Mouse (Mus musculus): ENCODE measurements at regions not wholly inside any gene's neighbourhood (a gene's known extent, or its start where the extent isn't known, plus 50 kb on each side); places are given as distances from the start of the nearest gene placed in this dataset.

GRCm38 (mm10) chr10:21777103-21777502 is 104.9 kb upstream of the Sgk1 start:
- DNase-seq, result no peak

GRCm38 (mm10) chr10:21783478-21783877 is 98.5 kb upstream of the Sgk1 start:
- DNase-seq, result no peak

GRCm38 (mm10) chr10:21785110-21785509 is 96.9 kb upstream of the Sgk1 start:
- DNase-seq, result no peak

- no peak for DNase-seq
These were observed 96.2 kb upstream of the Sgk1 start for GRCm38 (mm10) chr10:21785785-21786184.

- DNase-seq, result peak; percentile 33
These were observed 92.0 kb upstream of the Sgk1 start for GRCm38 (mm10) chr10:21789847-21790530.

- no peak for DNase-seq
These were observed 91.0 kb upstream of the Sgk1 start for GRCm38 (mm10) chr10:21790991-21791390.

- no peak for DNase-seq
These were observed 89.6 kb upstream of the Sgk1 start for GRCm38 (mm10) chr10:21792431-21792830.

- DNase-seq, result no peak
These were observed 88.3 kb upstream of the Sgk1 start for GRCm38 (mm10) chr10:21793641-21794040.

GRCm38 (mm10) chr10:21796386-21796785 is 85.6 kb upstream of the Sgk1 start:
- no peak for DNase-seq

GRCm38 (mm10) chr10:21798103-21798502 is 83.9 kb upstream of the Sgk1 start:
- no peak for DNase-seq

- no peak for DNase-seq
These were observed 80.4 kb upstream of the Sgk1 start for GRCm38 (mm10) chr10:21801556-21801955.

- DNase-seq, result no peak
These were observed 78.8 kb upstream of the Sgk1 start for GRCm38 (mm10) chr10:21803184-21803583.

- no peak for DNase-seq
These were observed 77.2 kb upstream of the Sgk1 start for GRCm38 (mm10) chr10:21804761-21805160.

GRCm38 (mm10) chr10:21805606-21806005 is 76.4 kb upstream of the Sgk1 start:
- DNase-seq, result no peak

- DNase-seq, result no peak
These were observed 75.3 kb upstream of the Sgk1 start for GRCm38 (mm10) chr10:21806716-21807115.

GRCm38 (mm10) chr10:21819686-21820085 is 62.3 kb upstream of the Sgk1 start:
- DNase-seq, result no peak

GRCm38 (mm10) chr10:21821421-21821820 is 60.6 kb upstream of the Sgk1 start:
- no peak for DNase-seq

- no peak for DNase-seq
These were observed 57.5 kb upstream of the Sgk1 start for GRCm38 (mm10) chr10:21824418-21825025.

- no peak for DNase-seq
These were observed 55.0 kb upstream of the Sgk1 start for GRCm38 (mm10) chr10:21826793-21827504.

GRCm38 (mm10) chr10:21827505-21827844 is 54.5 kb upstream of the Sgk1 start:
- no peak for DNase-seq

GRCm38 (mm10) chr10:21828432-21829061 is 53.4 kb upstream of the Sgk1 start:
- no peak for DNase-seq

- DNase-seq, result peak; percentile 76
These were observed 52.8 kb upstream of the Sgk1 start for GRCm38 (mm10) chr10:21829062-21829731.

Measured in adrenal gland, adult 8-10 months (tissue).